Mouse (Mus musculus) hindbrain, embryonic 16.5 days (tissue): ENCODE results near the gene Gpr19. TPM values are rescaled to one million over a fixed set of nuclear protein-coding genes. Genes with fewer than 3 reads are reported as not detected.

Experiments used
- ATAC-seq: fragments of 200-750 bp; cut with Nextera tagmentation; 2 replicates; pipeline ENCODE4 v1.8.0; 2017; ENCODE audit warnings: moderate TSS enrichment, moderate library complexity
- H3K27ac ChIP-seq: fragments of 300-500 bp; sonication (generic); 2 replicates; pipeline ENCODE4 v1.5.1; 2014; ENCODE audit warnings: low read depth, mild to moderate bottlenecking, control low read depth, low read length, moderate library complexity
- H3K27me3 ChIP-seq: fragments of 300-500 bp; sonication (generic); replicated peaks from 2 replicates; pipeline ENCODE4 v1.6.1; 2014; ENCODE audit warnings: low read length; ENCODE audit not compliant: control insufficient read depth, insufficient read depth
- H3K36me3 ChIP-seq: fragments of 300-500 bp; sonication (generic); 2 replicates; pipeline ENCODE4 v1.6.1; 2014; ENCODE audit warnings: mild to moderate bottlenecking, low read length, moderate library complexity, mixed read lengths; ENCODE audit not compliant: control insufficient read depth, insufficient read depth
- H3K4me1 ChIP-seq: fragments of 300-500 bp; sonication (generic); 2 replicates; pipeline ENCODE4 v1.6.1; 2014; ENCODE audit warnings: low read depth, low read length; ENCODE audit not compliant: control insufficient read depth, insufficient read depth
- H3K4me2 ChIP-seq: fragments of 300-500 bp; sonication (generic); 2 replicates; pipeline ENCODE4 v1.6.1; 2014; ENCODE audit warnings: mild to moderate bottlenecking, low read length, control low read depth, moderate library complexity
- H3K4me3 ChIP-seq: fragments of 300-500 bp; sonication (generic); 2 replicates; pipeline ENCODE4 v1.5.1; 2014; ENCODE audit warnings: mild to moderate bottlenecking, low read length, control low read depth, moderate library complexity
- H3K9ac ChIP-seq: fragments of 300-500 bp; sonication (generic); 2 replicates; pipeline ENCODE4 v1.6.1; 2014; ENCODE audit warnings: low read depth, mild to moderate bottlenecking, control low read depth, low read length, moderate library complexity
- H3K9me3 ChIP-seq: fragments of 300-500 bp; sonication (generic); 2 replicates; pipeline ENCODE4 v1.6.1; 2014; ENCODE audit warnings: mild to moderate bottlenecking, low read length, moderate library complexity; ENCODE audit not compliant: control insufficient read depth
- WGBS: fragments of 180-500 bp; shearing (Covaris S2); extraction: QIAGEN DNeasy Blood & Tissue Kit; methylation state at CpG from one replicate; pipeline ENCODE4 v1.1.7; 2014; 5-methylcytosine and 5-hydroxymethylcytosine counted together
- polyA plus RNA-seq: library from polyadenylated mRNA; unstranded; fragments of >200 nt; fragmentation: Nextera tagmentation; extraction: Ambion mirVana; gene quantifications from 2 replicates; pipeline ENCODE4 v1.2.1, GENCODE M21; 2015

Gpr19 gene
- polyA plus RNA-seq, 1 experiment from 2014 or later: 41.3 TPM

GRCm38 (mm10) chr6:134897443-134898094, 809 bp downstream of the Gpr19 start:
- WGBS: under 1% methylated on average over 38 of the region's 38 CpGs
- Histone ChIP-seq H3K36me3 (no peaks in the 10 kb centered on the region), H3K4me2 (peak overlapping the region; percentile 82), H3K27me3 (no peaks in the 10 kb centered on the region), H3K27ac (peak overlapping the region; percentile 100), H3K9me3 (no peaks in the 10 kb centered on the region), H3K4me1 (peaks cover 3% of the 10 kb centered on the region), H3K9ac (peak overlapping the region; percentile 78), H3K4me3 (peak overlapping the region; percentile 48)
- peak; percentile 94 for ATAC-seq

GRCm38 (mm10) chr6:134896570-134897436, 1.6 kb downstream of the Gpr19 start:
- 47% methylated on average over 15 of the region's 15 CpGs for WGBS

GRCm38 (mm10) chr6:134890436-134890835, 7.9 kb downstream of the Gpr19 start:
- no peak for ATAC-seq
- H3K4me2 ChIP-seq: no peak overlapping the region
- H3K27me3 ChIP-seq: no peaks in the 10 kb centered on the region
- H3K9ac ChIP-seq: no peak overlapping the region
- H3K9me3 ChIP-seq: no peaks in the 10 kb centered on the region
- H3K4me3 ChIP-seq: no peak overlapping the region
- H3K4me1 ChIP-seq: peaks cover 21% of the 10 kb centered on the region
- WGBS: 83% methylated on average over 7 of the region's 7 CpGs
- H3K36me3 ChIP-seq: no peaks in the 10 kb centered on the region
- H3K27ac ChIP-seq: no peak overlapping the region

More at GRCm38 (mm10) chr6:134896570-134897436, 1.6 kb downstream of the Gpr19 start:
- peak overlapping the region; percentile 82 for H3K4me2 ChIP-seq
- no peaks in the 10 kb centered on the region for H3K27me3 ChIP-seq
- ATAC-seq: no peak
- H3K4me3 ChIP-seq: peak overlapping the region; percentile 48
- peaks cover 3% of the 10 kb centered on the region for H3K4me1 ChIP-seq
- H3K36me3 ChIP-seq: no peaks in the 10 kb centered on the region
- no peaks in the 10 kb centered on the region for H3K9me3 ChIP-seq
- H3K9ac ChIP-seq: peak overlapping the region; percentile 78; the same call in 1 of the 2 replicates
- no peak overlapping the region for H3K27ac ChIP-seq

DNA sequence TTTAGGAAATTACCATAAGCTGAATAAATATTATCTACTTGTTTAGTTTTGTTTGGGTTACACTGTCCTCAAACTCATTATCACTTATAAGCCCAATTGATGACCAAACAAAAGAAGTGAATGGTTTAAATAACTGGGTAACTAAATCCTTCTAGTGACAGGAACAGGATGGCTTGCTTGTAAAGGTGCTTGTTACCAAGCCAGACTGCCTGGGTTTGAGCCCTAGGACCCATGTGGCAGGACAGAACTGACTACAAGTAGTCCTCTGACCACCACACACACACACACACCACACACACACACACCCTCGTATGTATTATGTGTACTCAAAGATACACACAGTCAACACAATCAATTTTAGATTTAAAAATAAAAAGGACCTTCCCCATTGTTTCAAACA, 8.6 kb downstream of the Gpr19 start:
- WGBS: 85% methylated on average over 1 of the region's 1 CpGs
- Histone ChIP-seq H3K27me3 (no peaks in the 10 kb centered on the region), H3K36me3 (no peaks in the 10 kb centered on the region), H3K4me3 (no peak overlapping the region), H3K9me3 (no peaks in the 10 kb centered on the region), H3K4me1 (peaks cover 27% of the 10 kb centered on the region), H3K4me2 (no peak overlapping the region), H3K9ac (no peak overlapping the region), H3K27ac (peak overlapping the region; percentile 93)
- ATAC-seq: no peak

- Histone ChIP-seq H3K4me1 (peaks cover 33% of the 10 kb centered on the region), H3K4me2 (peak overlapping the region; percentile 63), H3K27ac (peak overlapping the region; percentile 93), H3K9ac (peak overlapping the region; percentile 45), H3K9me3 (no peaks in the 10 kb centered on the region), H3K36me3 (no peaks in the 10 kb centered on the region), H3K27me3 (no peaks in the 10 kb centered on the region), H3K4me3 (peak overlapping the region; percentile 9; the same call in 1 of the 2 replicates)
- peak; percentile 78 for ATAC-seq
- WGBS: 3% methylated on average over 4 of the region's 4 CpGs
Observed at GRCm38 (mm10) chr6:134888563-134889017, 9.8 kb downstream of the Gpr19 start.

DNA sequence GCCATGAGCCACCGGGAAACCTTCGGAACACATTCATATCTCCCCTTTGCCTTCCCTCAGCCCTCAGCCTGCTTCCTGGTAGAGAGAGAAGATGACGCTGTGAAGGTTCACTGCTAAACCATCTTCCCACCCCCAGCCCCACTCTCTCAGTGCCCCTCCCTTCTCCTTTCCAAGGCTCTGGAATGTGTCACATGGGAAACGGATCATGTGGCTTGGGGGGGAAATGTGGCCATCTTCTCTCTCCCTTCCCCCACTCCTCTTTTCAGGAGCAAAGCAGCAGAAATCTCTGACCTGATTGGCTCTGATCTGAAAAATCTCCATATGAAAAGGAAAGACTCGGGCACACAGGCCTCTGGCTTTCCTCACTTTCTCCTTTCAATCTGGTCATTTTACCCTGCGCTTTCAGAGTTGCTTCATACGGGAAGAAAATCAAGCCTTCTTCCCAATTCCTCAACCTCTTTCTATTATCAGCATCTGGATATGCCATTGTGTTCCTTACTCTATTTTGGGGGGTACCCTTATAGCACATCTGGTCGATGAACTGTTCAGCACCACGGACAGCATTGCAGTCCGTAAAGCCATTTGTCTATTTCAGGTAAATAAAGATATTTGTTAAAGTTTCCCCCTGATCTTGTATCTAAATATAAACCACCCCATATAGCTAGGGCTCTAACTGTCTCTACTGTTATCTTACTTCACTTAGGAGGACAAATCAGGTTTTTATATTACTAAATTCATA, 10.5 kb downstream of the Gpr19 start:
- Histone ChIP-seq H3K9ac (peak overlapping the region; percentile 79), H3K4me1 (peaks cover 33% of the 10 kb centered on the region), H3K4me3 (peak overlapping the region; percentile 67), H3K27ac (peak overlapping the region; percentile 93), H3K27me3 (no peaks in the 10 kb centered on the region), H3K36me3 (no peaks in the 10 kb centered on the region), H3K4me2 (peak overlapping the region; percentile 63), H3K9me3 (no peaks in the 10 kb centered on the region)
- ATAC-seq: peak; percentile 92
- WGBS: 1% methylated on average over 10 of the region's 10 CpGs

GRCm38 (mm10) chr6:134887008-134887407, 11.4 kb downstream of the Gpr19 start:
- Histone ChIP-seq H3K4me3 (peak overlapping the region; percentile 67), H3K27ac (peak overlapping the region; percentile 93), H3K9ac (peak overlapping the region; percentile 79), H3K27me3 (no peaks in the 10 kb centered on the region), H3K36me3 (no peaks in the 10 kb centered on the region), H3K4me1 (peaks cover 33% of the 10 kb centered on the region), H3K9me3 (no peaks in the 10 kb centered on the region), H3K4me2 (peak overlapping the region; percentile 63)
- WGBS: 7% methylated on average over 5 of the region's 5 CpGs
- peak; percentile 19 for ATAC-seq

DNA sequence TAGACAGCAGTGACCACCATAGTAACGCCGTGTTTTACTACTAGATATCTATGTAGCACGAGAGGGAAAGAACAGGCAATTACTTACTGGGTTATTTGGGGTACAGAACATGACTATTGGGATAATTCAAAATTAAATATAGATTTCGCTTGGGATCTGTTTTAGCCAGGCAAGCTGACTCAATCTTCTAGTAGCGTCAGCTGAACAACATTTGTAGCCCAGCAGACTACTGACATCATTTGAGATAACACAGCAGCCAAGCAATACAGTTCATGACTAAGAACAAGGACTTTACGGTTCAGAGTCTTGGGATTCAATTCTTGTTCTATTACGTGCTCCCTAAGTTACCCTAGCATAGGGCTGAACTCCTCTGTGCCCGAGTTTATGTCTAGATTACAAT, 11.9 kb downstream of the Gpr19 start:
- Histone ChIP-seq H3K9me3 (no peaks in the 10 kb centered on the region), H3K36me3 (no peaks in the 10 kb centered on the region), H3K27ac (peak overlapping the region; percentile 93), H3K4me3 (peak overlapping the region; percentile 67), H3K9ac (peak overlapping the region; percentile 79), H3K4me1 (peaks cover 34% of the 10 kb centered on the region), H3K4me2 (peak overlapping the region; percentile 63), H3K27me3 (no peaks in the 10 kb centered on the region)
- WGBS: 56% methylated on average over 8 of the region's 8 CpGs
- no peak for ATAC-seq
